Mouse (Mus musculus) monocyte, adult 2 months (primary cell): ENCODE measurements around the gene Nfkbid.

Experiments used
- DNase-seq, 2 experiments: peaks; one replicate each; pipeline ENCODE4 v3.0.0; 2022; ENCODE audit warnings: low spot score in 2 of 2, low read depth in 1 of 2

Nfkbid gene

GRCm38 (mm10) chr7:30423071-30423641 is 1.6 kb downstream of the Nfkbid start:
- peak in 1 of 2 experiments; percentile 36 for DNase-seq

GRCm38 (mm10) chr7:30429327-30429726 is 7.8 kb downstream of the Nfkbid start:
- no peak for DNase-seq

- no peak for DNase-seq
These were observed 8.7 kb downstream of the Nfkbid start for GRCm38 (mm10) chr7:30430191-30430590.

GRCm38 (mm10) chr7:30431793-30432192 is 10.3 kb downstream of the Nfkbid start:
- DNase-seq, result no peak

GRCm38 (mm10) chr7:30434238-30434637 is 12.7 kb downstream of the Nfkbid start:
- DNase-seq, result no peak

- DNase-seq, result no peak
These were observed 13.2 kb downstream of the Nfkbid start for GRCm38 (mm10) chr7:30434701-30435100.

GRCm38 (mm10) chr7:30435156-30435555 is 13.6 kb downstream of the Nfkbid start:
- no peak for DNase-seq

GRCm38 (mm10) chr7:30436879-30437278 is 15.3 kb downstream of the Nfkbid start:
- no peak for DNase-seq

GRCm38 (mm10) chr7:30439734-30440133 is 18.2 kb downstream of the Nfkbid start:
- no peak for DNase-seq

GRCm38 (mm10) chr7:30440697-30441096 is 19.2 kb downstream of the Nfkbid start:
- DNase-seq, result no peak

GRCm38 (mm10) chr7:30443696-30444095 is 22.2 kb downstream of the Nfkbid start:
- no peak for DNase-seq

- no peak for DNase-seq
These were observed 22.8 kb downstream of the Nfkbid start for GRCm38 (mm10) chr7:30444154-30444970.

- DNase-seq, result no peak
These were observed 23.6 kb downstream of the Nfkbid start, which contains the start of gene Aplp1 for GRCm38 (mm10) chr7:30444971-30445751. Gene Aplp1, minus strand, starts transcription at chr7:30445535.

- no peak for DNase-seq
These were observed 28.7 kb downstream of the Nfkbid start for GRCm38 (mm10) chr7:30450241-30450640.

- no peak for DNase-seq
These were observed 31.8 kb downstream of the Nfkbid start for GRCm38 (mm10) chr7:30453327-30453726.

GRCm38 (mm10) chr7:30453766-30454165 is 32.2 kb downstream of the Nfkbid start:
- DNase-seq, result no peak

GRCm38 (mm10) chr7:30454259-30454658 is 32.7 kb downstream of the Nfkbid start:
- DNase-seq, result no peak

GRCm38 (mm10) chr7:30456487-30456886 is 35.0 kb downstream of the Nfkbid start:
- DNase-seq, result no peak

- no peak for DNase-seq
These were observed 35.5 kb downstream of the Nfkbid start for GRCm38 (mm10) chr7:30456911-30457628.

- DNase-seq, result no peak
These were observed 36.2 kb downstream of the Nfkbid start, which contains the start of the genes Kirrel2 and Nphs1 for GRCm38 (mm10) chr7:30457629-30458330. Gene Kirrel2, minus strand, starts transcription at chr7:30457690. Gene Nphs1, plus strand, starts transcription at chr7:30458315.
